Mouse (Mus musculus) heart, adult 2 months (tissue): ENCODE measurements around the gene Gigyf1.

Source experiments
- CTCF ChIP-seq: fragments of 200-600 bp; IDR thresholded peaks from 2 replicates; pipeline ENCODE4 v1.8.1; 2022; ENCODE audit warnings: antibody characterized with exemption, mild to moderate bottlenecking, moderate library complexity
- EP300 ChIP-seq: fragments of 200-500 bp; IDR thresholded peaks from 2 replicates; pipeline ENCODE4 v1.6.1; 2011; ENCODE audit warnings: low read depth, low read length, control low read depth; ENCODE audit not compliant: insufficient read depth

GRCm38 (mm10) chr5:137523396-137524250 lies 5.3 kb downstream of the Gigyf1 start:
- TF ChIP-seq CTCF (no peak), EP300 (no peak)
